Mouse (Mus musculus) layer of hippocampus, postnatal 36 days (tissue): ENCODE results near the gene Slc1a2. TPM values are rescaled to one million over a fixed set of nuclear protein-coding genes. Genes with fewer than 3 reads are reported as not detected.

ENCODE experiments used
- DNase-seq, 2 experiments: peaks; one replicate each; pipeline ENCODE4 v3.0.0; 2022
- total RNA-seq, 2 experiments: library from RNA; stranded (reverse); gene quantifications; 2 replicates each; pipeline ENCODE4 v1.2.3; 2021

Slc1a2 gene
- total RNA-seq = 1,000 to 10,000 TPM; 1,671 to 1,869 TPM

GRCm38 (mm10) chr2:102658163-102658660 lies at the start of gene Slc1a2:
Slc1a2 (plus strand) TSS chr2:102658659.
- peak; percentile 60 to 73 for DNase-seq

- DNase-seq = no peak
These were observed 48.0 kb upstream of the Slc1a2 start for GRCm38 (mm10) chr2:102610485-102610884.

DNA sequence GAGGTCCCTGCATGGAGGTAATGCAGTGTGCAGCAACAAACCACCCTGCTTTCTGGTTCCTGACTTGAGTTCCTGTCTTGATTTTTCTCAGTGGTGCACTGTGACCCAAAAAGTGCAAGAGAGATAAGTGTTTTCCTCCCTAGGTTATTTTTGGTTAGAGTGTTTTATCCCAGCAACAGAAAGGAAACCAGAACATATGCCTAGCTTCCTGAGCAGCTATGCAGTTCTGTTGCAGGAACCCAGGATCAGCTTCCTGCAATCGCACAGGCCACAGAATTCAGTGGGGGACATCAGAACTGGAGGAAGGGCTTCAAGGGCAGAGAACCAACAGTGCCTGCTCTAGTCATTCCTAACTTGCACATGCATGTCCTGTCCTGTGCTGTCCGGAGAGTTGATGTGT lies 41.8 kb upstream of the Slc1a2 start:
- DNase-seq = no peak

DNA sequence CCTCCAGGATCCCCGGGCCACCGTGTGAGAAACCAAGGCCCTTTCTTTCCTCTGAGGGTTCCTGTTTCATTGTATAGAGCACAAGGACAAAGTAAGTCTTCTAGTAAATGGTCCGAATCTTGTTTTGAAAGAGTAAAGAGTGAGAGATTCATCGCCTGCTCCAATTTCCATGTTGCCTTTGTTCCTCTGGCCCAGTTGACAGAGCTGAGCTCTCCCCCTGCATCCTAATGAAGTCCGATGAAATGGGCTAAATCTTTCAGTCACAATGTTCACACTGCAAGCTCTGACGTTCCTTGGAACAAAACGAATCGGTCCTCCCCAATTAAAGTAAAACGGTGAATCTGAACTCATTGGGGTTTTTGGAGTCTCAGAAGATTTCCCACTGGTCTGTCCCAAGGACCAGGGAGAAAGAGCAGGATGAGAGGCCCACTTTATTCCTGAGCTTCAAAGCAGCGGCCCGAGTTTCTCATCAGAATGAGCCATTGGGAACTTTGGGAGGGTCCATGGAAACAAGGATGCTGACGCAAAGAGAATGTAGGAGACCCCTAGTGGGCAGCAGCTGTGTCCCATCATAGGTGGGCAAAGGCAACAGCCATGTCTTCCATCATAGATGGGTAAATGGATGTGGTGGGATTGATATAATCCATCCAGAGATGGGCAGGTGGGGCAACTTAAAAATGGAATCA lies 37.6 kb upstream of the Slc1a2 start:
- peak in 1 of 2 experiments; percentile 40 for DNase-seq

DNA sequence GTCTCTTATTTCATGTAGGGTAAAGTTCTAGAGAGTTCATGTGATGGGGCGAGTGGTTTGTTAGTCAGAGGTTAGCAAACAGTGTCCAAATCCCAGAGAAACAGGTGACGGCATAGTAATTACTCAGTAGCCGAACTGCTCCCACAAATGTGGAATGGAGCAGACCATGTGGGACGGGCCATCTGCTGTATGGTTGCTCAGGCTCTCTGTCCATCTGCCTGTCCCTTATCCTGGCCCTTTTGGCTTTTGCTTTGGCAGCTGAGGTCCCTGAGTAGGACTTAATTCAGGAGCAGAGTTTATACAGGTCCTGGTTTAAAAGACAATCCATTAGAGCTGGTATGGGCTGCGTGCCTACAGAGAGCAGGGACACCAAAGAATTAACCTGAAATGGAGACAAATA lies 36.3 kb upstream of the Slc1a2 start:
- no peak for DNase-seq

DNA sequence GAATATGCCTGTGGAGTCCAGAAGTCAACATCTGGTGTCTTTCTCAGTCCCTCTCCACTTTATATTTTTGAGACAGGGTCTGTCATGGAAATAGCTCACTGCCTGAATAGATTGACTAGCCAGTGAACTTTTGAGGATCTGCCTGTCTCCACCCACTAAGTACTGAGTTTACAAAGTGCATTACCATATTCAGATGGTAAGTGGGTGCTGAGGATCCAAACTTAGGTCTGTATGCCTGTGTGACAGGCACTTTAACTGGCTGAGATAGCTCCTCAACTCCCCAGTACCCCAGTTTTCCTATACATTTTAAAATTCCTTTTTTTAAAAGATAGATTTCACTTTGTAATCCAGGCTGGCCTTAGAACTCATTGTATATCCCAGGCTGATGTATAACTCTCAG lies 35.5 kb upstream of the Slc1a2 start:
- DNase-seq = no peak

DNA sequence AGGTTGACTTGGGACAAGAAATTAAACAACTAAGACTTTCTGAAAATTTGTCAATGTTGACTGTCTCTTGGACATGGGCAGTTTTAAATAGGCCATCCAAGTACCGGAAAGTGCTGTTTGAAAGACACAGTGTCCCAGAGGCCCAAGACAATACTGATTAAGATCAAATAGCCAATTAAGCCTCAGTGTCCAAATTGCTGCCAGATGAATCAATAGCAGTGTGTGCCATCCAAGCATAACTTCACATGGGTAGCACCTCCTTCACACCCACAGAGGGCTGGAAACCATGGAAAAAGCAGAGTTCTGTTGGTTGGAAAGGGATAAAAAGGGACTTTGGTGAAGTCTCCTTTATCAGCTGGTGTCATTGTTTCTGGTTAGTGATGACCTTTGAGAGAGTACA lies 33.9 kb upstream of the Slc1a2 start:
- DNase-seq = no peak

- no peak for DNase-seq
These were observed 26.1 kb upstream of the Slc1a2 start for GRCm38 (mm10) chr2:102632361-102632760.

DNA sequence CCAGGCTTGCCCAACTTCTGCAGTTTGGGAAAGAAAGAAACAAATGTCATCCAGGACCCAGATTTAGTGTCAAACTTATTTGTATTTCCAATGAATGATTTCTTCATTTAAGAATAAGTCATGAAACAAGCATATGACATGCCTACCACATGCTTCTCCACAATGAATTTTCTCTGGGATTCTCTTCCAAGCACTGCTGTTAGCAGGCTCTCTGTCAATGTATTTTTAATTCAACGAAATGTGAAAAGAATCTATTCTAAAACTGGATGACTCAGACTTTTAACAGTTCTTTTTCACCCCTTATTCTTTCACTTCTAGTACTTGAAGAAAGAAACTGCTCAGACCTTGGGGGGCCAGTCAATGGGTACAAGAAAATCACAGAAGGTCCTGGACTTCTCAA lies 24.4 kb upstream of the Slc1a2 start:
- no peak for DNase-seq

GRCm38 (mm10) chr2:102635523-102636060 lies 22.9 kb upstream of the Slc1a2 start:
- DNase-seq = no peak

GRCm38 (mm10) chr2:102636116-102636600 lies 22.3 kb upstream of the Slc1a2 start:
- no peak for DNase-seq

GRCm38 (mm10) chr2:102638140-102638539 lies 20.3 kb upstream of the Slc1a2 start:
- no peak for DNase-seq

- no peak for DNase-seq
These were observed 19.8 kb upstream of the Slc1a2 start for GRCm38 (mm10) chr2:102638690-102639089.

DNA sequence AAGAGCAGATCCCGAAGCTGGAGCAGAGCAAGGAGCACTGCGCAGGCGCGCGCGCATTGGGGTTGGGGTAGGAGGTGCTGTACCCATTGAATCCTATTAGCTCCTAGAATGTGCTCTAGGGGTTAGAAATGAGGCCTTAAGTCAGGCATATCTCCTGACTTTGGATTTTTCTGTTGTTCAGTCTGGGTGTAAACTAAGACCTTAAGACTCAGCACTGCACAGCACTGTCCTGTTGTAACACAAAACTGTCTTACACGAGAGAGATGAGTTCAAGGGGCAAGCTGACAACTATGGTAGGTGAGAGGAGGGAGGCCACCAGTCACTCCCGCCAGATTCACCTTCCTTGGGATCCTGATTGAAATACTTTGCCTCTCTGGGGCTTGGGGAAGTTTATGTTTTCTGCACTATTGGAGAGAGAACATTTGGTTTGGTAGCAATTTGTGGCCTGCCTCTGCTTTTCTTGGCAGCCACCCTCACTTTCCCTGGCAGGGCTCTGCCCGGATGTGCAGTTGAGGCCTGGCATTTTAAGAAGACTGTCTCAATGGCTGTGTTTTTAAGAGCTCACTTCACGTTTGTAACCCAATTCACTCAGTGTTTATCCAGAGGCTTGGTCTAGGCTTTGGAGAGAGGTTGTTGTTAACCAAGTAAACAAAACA lies 9.5 kb upstream of the Slc1a2 start:
- DNase-seq = peak; percentile 47 to 73

DNA sequence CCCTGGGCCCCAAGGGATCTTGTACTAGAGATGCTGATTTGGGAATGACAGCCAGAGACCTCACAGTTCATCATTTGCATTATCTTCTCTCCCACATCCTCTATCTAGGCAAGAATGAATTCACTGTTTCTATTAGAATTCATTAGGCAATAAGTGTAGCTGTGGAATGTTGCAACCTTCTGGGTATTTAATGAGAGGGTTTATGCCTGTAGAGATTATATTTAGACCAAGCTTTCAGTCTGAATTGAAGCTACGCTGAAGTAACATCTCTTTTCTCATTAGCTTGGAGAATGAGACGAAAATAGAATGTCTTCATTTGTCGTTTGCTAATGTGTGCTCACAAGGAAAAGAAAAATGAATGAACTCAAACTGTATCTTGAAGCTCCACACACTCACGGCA lies 8.1 kb upstream of the Slc1a2 start:
- DNase-seq = no peak

DNA sequence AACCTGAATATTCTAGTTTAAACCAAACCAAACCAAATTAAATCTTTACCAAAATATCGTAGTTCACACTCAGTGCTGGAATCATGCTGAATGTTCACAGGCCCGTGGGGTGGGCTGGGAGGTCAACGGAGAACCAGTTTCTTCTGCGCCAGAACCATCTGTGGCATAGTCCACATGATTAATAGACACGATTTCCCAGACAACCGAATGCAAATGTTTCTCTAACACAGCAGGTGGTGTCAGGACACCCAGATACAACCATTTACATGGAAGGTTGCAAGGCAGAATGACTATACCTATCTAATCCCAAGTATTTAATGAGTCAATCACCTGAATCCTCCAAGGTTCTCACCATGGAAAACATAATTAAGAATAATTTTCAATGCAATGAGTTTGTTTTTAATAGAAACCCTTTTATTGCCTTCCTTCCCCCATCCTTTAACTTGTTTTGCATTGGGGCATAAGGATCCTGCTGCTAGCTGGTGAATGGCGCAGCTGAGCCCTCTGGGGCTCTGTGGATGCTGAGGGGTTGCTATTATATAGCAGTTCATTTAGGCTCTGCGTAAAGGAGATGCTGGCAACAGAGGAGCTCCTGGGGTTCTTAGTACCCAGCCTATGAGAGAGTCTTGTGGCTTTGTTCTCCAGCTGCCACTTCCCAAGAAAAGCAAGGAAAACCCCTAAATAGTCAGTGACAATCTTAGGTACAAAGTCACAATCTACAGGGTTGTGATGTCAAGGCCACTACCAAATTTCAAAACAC lies 2.3 kb upstream of the Slc1a2 start:
- no peak for DNase-seq

- DNase-seq = peak in 1 of 2 experiments; percentile 52
These were observed 733 bp upstream of the Slc1a2 start for GRCm38 (mm10) chr2:102657726-102658125.

GRCm38 (mm10) chr2:102658661-102659520 lies 432 bp downstream of the Slc1a2 start:
- peak; percentile 74 to 75 for DNase-seq

DNA sequence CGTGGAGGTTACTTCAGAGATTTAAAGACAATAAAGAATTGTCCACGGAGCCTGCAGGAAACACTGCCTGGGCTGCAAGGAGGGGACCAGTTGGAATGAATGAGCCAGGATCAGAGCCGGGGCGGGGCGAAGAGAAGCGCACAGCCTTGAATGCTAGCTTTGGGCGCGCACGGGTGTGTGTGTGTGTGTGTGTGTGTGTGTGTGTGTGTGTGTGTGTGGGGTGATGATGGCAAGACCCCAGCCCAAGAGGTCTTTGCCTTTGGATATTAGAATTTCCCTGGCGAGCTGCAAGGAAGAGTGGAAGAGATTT lies 1.0 kb downstream of the Slc1a2 start:
- no peak for DNase-seq

DNA sequence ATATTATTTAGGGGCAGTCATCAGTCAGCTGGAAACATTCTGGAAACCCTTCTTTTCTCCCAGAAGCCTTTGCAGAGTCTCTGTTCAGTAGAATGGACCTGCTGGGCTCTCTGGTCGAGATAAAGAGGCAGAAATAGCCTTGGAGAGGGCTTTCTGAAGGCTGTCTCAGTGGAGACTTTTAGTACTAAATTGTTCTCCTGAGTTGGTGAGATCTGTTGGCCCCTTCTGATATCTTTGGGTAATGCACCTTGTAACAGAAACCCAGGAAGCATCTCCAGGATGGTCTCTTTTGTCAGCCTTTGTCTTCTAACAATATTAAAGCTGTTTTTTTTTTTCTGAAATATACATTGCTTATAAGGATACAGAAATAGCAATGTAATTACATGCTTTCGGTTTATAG lies 2.6 kb downstream of the Slc1a2 start:
- no peak for DNase-seq

DNA sequence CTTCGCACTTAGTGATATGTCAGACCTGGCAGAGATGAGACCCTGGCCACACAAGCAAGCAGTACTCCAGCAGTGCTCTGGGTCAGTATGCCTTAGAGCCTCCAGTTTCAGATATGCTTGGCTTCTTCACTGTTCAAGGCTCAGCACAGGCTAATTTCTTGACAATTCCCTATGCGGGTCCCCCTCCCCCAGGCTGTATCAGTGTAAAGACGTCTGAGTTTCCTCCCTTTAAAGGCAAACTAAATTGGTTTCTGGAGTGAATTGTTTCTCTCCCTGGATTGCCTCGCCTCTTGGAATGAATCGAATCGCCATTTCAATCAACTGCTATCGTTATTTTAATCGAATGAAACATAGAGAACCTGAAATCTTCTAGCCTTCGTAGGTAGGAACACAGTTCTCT lies 4.5 kb downstream of the Slc1a2 start:
- no peak for DNase-seq

DNA sequence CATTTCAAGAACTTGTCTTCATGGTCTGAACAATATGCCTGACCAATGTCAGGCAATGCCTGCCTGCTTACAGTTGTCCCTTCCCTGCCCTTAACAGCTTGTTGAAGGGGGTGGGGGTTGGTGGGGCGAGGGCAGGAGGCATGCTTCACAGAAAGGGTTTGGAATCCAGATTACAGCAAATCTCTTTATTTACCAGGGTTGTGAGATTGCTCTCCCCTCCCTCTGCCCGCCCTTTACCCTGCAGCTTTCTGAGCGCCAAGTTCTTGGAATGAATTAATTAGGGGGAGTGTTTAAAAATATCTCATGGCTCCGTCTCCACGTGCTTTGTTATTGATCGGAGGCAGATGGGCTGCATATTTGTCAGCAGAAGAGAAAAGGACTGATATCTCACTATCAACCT lies 4.9 kb downstream of the Slc1a2 start:
- no peak for DNase-seq
